Mouse (Mus musculus) layer of hippocampus, adult 11-12 months (tissue): ENCODE results near the gene Prdm16.

ENCODE experiments used
- DNase-seq: peaks from one replicate; pipeline ENCODE4 v3.0.0; 2022; ENCODE audit warnings: low spot score

The Prdm16 gene

DNA sequence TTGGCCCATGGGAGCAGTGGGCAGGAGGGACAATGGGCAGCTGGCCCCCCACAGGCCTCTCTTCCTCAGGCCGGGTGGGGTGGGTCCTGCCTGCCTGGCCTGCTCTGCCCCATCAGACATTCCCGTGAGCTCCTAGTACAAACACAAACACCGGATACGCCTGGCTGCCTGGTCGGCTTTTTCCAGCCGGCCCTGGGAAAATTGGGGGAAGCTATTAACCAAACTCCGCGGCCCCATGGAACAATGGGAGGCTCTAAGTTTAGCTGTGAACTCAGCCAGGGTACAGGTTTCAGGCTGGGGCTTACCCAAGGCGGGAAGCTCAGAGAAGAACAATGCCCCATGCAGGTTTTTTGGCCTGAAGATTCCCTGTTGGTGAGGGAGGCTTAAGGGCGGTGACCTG is 300.0 kb downstream of the Prdm16 start:
- DNase-seq = no peak

DNA sequence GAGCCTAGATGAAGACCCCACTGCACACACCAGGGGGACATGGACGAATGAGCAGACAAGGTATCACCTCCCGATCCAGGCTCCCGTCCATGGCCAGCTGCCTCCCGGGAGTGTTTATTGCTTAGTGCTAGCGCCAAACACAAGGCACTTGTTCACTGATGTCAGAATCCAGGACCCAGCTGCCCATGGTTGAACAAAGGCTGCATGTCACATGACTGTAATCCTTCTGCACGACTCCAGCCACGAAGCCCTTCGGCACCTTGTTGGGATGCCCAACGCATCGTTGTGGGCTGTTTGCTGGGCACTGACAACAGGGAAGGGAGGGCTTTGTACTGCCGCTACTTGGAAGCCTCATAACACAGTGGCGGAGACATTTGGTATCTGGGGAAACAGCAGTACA is 300.9 kb downstream of the Prdm16 start, which contains the start of gene B230104I21Rik:
Gene B230104I21Rik (plus strand): TSS at position 367 of the 400 bp plus-strand sequence.
- peak; percentile 64 for DNase-seq

DNA sequence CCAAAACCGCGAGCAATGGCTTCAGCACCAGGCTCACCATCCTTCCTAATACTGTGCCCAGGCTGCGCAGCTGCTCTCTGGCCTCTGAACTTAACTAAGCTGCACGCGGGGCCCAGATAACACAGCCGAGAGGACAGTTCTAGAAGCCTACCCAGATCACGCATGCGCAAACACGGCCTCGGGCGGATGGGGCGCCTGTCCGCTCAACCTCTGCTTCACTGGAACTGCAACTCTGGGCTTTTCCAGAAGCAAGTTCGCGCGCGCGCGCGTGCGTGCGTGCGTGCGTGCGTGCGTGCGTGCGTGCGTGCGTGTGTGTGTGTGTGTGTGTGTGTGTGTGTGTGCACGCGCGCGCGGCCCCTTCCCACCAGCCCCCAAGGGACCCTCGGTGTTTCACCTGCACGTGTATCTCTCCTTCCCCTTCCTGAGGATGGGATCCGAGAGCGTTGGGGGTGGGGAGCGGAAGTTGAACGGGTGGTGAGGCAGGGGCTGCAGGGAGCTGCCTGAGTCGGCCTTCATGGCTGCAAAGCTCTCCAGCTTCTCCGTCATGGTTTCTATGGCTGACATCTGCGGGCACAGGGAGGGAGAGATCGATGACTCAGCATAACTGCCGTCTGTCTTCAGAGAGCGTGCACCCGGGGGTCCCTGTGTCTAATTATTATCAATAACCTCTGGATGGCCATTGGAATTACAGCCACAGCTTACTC is 301.8 kb downstream of the Prdm16 start:
- no peak for DNase-seq

DNA sequence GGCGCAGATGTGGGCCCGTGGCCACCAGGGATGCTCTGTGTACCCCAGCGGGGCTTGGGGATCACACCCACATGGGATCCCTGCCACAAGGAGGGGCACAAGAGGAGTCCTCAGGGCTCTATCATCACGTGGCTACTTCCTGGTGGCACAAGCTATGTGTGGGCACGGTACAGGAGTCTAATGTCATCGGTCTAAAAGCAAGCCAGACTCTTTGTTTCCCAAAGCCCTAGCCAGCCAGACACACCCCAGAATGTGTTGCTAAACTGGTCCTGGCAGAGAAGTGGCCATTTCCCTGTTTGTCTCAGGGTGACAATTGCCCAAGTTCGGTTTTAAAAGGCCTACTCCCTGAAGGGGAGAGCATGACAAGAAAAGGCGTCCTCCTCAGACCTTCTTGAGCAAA is 303.4 kb downstream of the Prdm16 start:
- no peak for DNase-seq

DNA sequence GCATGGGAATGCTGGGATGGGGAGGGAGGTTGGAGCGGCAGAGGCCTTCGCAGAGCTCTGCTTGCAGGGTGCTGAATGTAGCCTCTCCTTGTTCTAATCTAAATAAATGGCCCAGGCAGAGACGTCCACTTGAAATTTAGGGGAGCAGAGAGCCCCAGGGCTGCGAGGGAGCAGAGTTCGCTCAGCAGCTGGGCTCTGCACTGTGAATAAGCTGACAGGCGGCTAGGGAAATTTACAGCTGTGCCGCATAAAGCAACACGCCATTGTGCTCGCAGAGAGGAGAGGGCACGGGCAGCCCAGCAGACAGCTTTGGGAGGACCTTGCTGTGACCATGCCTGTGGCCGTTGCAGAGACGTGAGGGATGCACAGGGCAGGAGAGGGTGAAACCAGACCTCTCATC is 305.4 kb downstream of the Prdm16 start:
- no peak for DNase-seq

DNA sequence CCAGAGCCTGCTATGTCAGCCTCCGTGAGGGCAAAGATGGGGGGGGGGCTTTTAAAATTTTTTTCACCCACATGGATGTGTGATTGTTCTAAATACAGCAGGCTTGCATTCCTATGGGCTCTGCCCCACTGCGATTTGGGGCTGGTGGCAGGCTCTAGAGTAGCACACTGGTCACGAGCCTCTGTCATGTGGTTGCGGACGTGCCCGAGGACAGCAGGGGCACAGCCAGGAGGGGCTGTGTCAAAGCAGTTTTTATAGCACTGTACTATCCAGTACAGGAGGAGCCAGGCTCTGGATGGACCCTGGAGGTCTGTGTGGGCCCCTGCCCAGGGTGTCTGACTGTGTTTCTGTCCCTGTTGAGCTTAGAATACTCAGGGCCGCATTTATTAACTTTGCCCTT is 306.7 kb downstream of the Prdm16 start:
- DNase-seq = no peak

DNA sequence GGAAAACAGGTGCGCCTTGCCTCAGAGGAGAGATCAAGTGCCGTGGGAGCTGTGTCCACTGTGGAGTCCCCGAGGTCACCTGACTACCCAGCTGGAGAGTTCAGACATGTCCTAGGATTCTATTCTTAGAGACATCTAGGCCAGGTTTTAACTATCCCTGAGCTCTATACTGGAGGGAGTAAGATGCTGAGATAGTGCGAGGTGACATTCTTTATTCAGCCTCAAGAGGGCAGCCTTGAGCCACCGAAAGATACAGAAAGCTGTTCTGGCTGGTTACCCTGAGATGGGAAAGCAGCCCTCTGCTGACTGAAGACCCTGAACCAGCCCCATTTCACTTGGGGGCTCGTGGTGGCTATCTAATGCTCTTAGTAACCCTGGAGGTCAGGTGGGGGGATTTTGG is 307.8 kb downstream of the Prdm16 start:
- peak; percentile 83 for DNase-seq

DNA sequence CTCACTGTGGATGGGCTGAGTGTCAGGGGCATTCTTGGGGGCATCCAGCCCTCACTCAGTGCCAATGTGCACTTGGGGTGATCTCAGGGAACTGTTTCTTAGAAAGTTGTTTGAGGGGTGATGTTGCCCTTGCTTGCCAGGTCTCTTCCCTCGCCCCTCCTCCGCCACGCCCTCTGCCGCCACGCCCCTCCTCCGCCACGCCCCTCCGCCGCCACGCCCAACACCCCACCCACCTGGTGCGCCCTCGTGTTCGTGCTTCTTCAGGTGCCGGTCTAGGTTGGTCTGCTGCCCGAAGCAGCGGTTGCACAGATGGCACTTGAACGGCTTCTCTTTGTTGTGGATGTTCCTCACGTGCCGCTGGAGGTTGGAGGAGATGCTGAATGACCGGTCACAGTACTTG is 308.2 kb downstream of the Prdm16 start:
- no peak for DNase-seq

DNA sequence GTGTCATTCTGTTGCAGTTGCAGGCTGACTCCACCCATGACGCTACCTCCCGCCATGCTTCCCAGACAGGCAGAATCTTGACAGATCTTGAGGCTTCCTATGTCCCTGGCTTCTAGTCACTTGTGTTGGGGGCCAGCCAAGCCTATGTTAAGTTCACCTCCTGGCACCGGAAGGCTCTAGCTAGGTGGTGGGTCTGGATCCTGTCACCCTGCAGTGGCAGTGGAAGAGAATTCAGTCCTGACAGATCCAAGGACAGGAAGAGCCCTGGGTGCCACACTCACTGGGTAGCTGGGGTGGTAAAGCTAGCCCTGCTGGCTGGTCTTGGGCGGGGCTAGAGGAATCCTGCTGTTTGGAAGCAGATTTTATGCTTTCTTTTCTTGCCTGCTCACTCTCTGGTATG is 311.3 kb downstream of the Prdm16 start:
- DNase-seq = no peak

DNA sequence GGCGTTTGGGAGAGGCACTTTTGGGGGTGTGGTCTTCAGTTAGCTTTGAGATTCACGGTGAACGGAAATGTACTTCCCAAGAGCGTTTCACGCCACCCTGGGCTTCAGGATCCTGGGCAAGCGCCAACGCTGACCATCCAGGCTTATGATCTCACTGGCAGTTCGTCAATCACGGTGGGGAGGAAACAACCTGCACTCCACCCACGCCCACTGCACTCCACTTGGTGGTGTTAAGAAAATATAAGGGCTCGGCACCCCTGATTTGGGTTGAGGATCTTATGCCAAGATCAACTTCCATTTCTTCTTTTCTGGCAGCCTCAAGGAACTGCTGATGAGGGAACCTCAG is 323.1 kb downstream of the Prdm16 start:
- no peak for DNase-seq

DNA sequence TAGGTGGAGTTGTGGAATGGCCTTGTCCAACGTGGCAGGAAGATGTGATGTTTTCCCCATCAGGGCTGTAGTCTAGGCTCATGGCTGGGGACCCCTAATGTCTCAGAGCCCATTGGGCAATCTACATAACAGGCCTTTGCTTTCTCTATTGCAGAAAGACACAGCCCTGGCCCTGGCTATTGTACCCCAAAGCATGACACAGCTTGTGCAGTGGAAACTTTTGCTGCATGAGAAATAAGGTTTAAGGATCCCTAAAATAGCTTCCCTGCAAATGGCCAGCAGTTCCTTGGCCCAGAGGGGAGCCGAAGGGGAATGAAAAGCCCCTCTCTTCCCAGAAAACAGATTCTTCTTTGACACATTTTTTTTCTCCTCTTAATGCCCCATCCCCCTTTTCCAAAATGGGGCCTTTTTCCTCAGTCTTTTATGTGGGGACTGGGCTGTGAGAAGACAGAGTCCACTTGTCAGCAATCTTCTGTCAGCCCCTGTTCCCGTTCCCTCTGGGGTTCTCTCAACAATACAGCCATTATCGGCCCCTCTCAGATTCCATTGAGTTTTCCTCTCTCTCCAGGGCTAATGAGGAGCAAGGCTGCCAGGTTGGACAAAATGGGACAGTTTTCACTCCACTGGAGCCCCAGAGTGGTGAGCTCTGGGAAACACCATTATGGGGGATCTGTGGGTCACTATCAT is 323.6 kb downstream of the Prdm16 start:
- peak; percentile 41 for DNase-seq

DNA sequence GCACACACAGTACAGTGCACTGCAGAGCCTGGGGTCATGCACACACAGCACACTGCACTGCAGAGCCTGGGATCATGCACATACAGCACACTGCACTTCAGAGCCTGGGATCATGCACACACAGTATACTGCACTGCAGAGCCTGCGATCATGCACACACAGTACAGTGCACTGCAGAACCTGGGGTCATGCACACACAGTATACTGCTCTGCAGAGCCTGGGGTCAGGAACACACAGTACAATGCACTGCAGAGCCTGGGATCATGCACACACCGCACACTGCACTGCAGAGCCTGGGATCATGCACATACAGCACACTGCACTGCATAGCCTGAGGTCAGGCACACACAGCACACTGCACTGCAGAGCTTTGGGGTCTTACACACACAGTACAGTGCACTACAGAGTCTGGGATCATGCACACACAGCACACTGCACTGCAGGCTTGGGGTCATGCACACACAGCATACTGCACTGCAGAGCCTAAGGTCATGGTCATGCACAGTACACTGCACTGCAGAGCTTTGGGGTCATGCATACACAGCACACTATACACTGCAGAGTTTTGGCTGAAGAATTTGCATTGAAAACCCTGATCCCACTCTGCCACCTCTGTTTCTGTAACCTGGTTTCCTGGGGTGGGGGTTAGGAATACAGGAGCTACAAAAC is 324.4 kb downstream of the Prdm16 start:
- DNase-seq = no peak

DNA sequence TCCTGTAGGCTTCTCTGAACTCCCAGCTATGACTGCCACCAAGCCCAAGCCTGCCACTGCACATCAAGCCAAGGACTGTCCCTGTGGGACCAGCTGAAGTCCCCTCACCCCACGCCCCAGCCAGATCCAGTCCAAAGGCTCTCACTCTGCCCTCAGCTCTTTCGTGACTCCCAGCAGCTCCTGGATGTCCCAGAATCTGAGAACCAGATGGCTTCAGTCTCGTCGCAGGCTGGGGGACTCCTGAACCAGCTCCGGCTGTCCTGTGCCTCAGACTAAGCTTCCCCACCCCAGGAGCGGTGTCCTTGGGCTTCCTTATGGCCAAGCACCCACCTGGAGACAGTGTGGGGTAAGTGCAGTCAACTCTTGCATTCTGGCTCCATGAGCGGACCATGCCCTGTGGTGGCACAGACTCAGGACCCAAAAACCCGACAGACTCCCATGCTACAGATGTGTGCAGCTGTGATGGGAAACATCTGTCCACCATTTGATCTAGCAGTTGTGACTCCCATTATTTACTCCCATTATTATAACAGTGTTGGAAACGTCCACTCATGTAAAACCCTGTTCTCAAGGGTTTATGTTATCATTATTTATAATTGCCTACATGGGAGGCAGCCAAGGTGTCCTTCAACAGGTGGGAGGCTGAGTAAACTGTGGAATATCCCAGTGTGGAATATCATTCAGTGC is 326.0 kb downstream of the Prdm16 start:
- DNase-seq = no peak

DNA sequence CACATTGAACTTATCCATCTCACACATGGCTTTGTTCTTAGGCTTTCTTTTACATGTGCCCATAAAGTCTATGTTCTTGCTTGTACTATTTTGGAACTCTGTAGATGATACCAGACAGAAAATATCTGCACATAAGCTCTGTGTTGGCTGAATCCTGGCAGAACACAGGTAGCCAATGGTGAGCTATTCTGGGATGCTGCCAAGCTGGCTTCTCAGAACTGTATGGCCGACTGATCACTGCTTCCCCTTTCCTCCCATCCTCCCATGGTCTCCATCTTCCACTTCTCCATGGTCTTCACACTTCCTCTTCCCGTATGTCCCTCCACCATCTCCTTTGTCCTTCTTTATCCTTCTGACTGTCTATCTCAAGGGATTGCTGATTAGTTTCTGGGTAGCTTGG is 327.5 kb downstream of the Prdm16 start:
- no peak for DNase-seq

DNA sequence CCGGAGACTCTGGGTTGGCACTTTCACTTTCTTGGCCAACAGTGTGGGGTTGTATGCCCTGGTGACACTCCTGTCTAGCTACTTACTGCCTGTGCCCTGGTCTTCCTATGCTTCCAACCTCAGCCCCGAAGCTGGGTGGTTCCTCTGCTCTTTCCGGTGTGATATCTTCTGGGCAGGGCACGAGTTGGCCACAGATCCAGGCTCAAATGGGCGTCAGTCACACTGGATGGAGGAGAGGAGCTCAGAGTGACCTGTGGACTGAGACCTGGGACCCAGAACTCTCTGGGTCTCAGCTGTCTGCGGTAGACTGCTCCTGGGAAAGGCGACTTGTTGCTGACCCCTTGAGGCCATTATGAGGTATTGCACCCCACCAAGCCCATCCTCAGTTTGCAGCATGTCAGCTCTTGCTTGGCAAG is 335.2 kb downstream of the Prdm16 start, which contains the start of gene Arhgef16:
Gene Arhgef16 (minus strand): TSS at position 211 of the 416 bp plus-strand sequence.
- peak; percentile 39 for DNase-seq

DNA sequence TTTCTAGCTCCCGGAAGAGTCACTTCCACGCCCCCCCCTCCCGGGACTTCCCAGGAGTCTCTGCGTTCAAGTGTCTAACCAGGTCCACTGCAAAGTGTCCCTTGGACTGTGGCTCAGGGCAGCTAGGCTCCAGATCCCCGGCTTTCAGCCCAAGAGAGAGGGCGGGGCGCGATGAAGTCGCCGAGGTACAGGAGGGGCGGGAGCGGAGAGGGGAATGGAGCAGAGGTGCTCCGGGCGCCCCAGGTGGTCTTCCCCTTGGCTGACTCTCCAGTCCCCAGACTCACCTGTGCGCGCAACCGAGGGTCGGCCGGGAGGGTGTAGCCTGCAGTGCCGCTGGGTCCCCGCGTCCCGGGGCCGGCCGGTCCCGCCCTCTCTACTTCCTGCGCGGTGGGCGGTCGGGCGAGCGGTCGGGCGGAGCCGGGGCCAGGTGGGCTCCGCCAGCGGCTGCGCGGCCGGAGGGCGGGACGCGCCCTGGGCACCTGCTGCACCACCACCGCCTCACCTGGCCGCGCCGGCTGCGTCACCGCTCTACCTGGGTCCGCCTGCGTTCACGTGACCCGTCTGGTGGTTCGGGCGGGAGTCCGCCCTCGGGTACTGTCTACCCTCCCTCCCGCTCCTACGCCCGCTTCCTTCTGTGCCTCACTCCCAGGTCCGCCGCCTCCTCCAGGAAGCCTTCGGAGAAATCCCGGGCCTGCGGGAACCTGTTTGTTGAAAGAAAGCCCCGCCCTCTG is 337.0 kb downstream of the Prdm16 start:
- no peak for DNase-seq

DNA sequence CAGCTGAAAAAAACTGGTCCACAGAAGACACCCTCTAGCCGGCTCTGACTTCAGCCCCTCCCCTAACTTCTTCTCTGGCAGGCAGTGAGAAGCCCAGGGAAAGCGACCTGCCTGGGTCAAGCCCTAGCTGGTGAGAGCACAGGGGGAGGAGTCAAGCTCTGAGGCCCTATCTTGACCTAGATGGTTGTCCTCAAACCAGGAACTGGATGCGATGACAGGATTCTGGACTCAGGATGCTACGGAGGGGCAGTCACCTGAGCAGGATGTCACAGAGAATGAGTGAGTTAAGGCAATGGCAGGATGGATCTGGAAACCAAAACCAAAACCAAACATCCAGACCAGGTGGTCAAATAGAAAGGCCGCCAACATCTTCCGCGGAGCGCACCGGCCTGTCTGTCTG is 338.9 kb downstream of the Prdm16 start:
- DNase-seq = no peak

DNA sequence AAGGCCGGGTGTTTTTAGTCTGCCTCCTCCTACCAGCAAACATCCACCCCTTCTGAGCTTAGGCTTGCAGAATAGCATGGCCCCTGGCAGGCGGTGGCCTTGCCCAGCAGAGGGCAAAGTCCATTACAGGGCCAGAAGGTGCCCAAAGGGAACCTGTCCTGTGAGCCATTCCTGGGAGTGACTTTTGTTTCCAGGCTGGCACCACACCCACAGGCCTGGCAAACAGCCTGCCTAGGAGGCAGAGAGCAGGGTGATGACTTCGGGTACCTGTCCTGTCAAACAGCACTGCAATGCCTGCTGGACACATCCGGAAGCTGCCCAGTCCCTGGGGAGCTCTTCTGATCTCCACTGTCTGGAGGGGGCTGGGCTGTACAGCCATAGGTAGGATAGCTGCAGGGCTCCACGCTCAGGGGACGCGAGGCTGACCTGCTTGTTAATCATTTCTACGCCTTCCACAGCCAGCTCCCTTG is 342.4 kb downstream of the Prdm16 start:
- no peak for DNase-seq

DNA sequence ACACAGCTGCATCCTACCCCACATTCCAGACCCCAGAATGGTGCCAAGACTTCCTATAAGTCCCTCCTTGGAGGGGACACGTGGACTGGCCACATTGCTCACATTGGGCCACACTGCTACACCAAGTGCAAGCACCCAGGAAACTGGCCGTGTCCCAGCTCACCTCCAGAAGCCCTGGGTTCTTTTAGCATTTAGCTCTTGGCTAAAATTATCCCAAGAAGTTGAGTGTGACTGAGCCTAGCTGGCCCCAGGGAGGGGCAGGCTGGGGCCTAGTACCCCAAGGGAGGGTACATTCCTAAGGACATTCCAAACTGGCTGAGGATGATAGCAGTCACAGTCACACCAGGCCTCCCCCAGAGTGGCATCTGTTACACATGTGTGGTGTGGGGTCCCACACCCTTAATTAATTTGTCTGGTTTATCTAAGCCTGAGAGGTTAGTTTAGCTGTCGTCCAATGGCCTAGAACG is 342.9 kb downstream of the Prdm16 start:
- no peak for DNase-seq

DNA sequence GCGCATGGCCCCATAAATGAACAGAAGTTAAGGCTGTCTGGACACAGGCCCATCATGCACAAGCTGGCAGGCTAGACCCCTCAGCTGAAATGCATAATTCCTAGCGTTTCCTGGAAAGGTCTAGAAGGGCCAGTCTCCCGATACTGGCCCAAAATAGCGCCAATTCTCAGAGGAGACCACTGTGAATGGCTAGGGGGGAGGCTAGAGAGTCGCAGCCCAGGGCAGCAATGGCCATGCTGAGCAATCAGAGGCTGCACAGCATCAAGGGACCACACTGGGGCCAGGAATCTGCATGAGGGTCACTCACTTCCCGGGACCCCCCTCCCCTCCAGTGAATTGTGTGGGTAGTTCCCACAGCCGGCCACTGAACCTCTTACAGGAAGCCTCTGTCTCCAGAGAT is 353.0 kb downstream of the Prdm16 start:
- DNase-seq = no peak

DNA sequence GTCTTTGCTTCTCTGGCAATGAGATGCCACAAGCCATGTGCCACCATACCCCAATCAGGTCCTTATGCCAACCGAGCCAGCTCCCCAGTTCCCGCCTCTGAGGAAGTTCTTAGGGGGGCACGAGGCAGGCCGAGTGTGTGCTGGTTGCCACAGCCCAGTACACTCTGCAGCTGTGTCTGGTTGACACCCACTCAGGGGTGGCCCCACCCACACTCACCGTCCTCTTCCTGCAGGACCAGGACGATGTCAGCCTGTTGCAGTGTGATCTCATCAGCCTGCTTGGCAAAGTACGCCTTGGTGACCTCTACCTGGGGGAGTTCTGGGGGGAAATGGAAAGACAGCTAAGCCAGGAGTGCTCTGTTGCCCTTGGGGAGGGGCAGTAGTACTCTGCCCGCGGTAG is 357.2 kb downstream of the Prdm16 start:
- DNase-seq = no peak

DNA sequence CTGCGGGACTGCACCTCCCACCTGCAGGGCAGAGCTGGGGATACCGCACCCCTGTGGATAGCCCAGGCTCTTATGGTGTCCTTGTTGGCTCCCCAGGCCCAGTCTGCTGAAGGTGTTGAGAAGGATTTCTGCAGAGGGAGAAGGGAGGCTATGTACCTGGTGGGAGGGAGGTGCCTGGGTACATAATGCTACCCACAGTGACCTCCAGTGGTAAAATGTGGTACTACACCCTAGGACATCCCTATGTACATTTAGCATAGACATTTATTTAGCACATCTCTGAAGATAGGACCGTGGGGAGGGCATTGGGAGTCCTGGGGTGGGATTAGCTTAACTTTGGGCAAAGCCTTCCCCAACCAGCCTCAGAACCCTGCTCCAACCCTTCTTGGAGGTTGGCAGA is 363.7 kb downstream of the Prdm16 start:
- peak; percentile 77 for DNase-seq
